In the genomic region with DNA sequence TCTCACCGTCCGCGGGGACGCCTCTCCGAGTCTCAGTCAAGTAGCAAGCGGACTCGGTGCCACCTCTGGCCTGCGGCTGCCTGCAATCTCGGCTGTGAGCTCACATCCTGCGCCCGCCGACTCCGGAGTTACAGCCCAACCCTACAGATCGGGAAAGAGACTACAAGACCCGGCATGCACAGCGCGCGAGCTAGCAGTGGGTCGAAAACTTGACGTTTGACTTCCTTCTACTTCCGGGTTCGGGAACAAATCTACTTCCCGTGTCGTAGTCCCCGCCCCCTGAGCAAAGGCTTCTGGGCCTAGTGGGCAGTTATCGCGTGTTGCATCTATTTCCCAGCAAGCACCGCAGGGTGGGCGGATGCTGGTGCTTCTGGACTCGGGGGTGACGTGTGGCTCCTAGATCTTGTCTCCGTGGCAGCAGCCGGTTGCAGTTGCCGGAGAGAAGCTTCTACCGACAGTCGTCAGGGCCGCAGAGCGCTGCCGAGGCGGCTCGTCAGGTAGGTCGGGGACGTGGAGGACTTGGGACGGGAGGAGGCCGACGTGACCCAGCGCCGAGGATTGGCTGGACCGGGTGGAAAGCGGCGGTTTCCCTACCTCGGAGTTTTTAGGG, we compare ENCODE assay signal across 7 mouse cellular contexts. TPM values are rescaled to one million over a fixed set of nuclear protein-coding genes. Genes with fewer than 3 reads are reported as not detected.
A peak's percentile ranks its signal among the peaks of the same experiment; 100 is the strongest.
DNase-seq lines count a peak whose midpoint lies in the region; ATAC-seq lines count a peak whose summit lies in the region.

A gene (minus strand): TSS at position 253 of the 610 bp plus-strand sequence.
A gene (plus strand): TSS at position 282 of the 610 bp plus-strand sequence.

- intact Hi-C loops in gastrocnemius, postnatal 36 days (cut with DNase I), result loop anchor here (2.0 kb wide), 1 partner anchor 23 kb away; a partner anchor contains a TSS
- intact Hi-C loops in left cerebral cortex, postnatal 25 days (cut with DNase I), result loop anchor here (1.0 kb wide), 2 partner anchors 14 to 24 kb away; a partner anchor contains a TSS

- H3K4me2 ChIP-seq in intestine, embryonic 15.5 days (replicated peaks), result peak within 1 kb of the TSS; percentile 71

- under 1% methylated on average over 52 of the region's 52 CpGs for WGBS in intestine, embryonic 15.5 days
- under 1% methylated on average over 52 of the region's 52 CpGs for WGBS in midbrain, embryonic 10.5 days

- ATAC-seq in intestine, embryonic 15.5 days, result peak; percentile 98

- peak; percentile 99 for DNase-seq in adrenal gland, adult 2 months
- DNase-seq in embryo, embryonic 11.5 days (ENCODE audit: low read depth, low spot score), result peak; percentile 98
- peak; percentile 90 to 97 for DNase-seq in gastrocnemius, postnatal 36 days
- DNase-seq in left cerebral cortex, postnatal 25 days (ENCODE audit: low spot score in 2 of 2), result peak; percentile 97 to 100
- peak; percentile 99 for DNase-seq in midbrain, embryonic 10.5 days (ENCODE audit: low spot score)
- DNase-seq in right cerebral cortex, postnatal 4 days, result peak; percentile 92

- H3K27ac ChIP-seq in intestine, embryonic 15.5 days, result peak within 1 kb of the TSS; percentile 98
- H3K27ac ChIP-seq in midbrain, embryonic 10.5 days (replicated peaks), result peak within 1 kb of the TSS; percentile 89

- H3K4me1 ChIP-seq in intestine, embryonic 15.5 days (replicated peaks), result peaks cover 23% of the 10 kb centered on the region; the same call in 1 of the 2 replicates
- H3K4me1 ChIP-seq in midbrain, embryonic 10.5 days, result peaks cover 26% of the 10 kb centered on the region

- H3K27me3 ChIP-seq in intestine, embryonic 15.5 days (replicated peaks), result no peaks in the 10 kb centered on the region
- H3K27me3 ChIP-seq in midbrain, embryonic 10.5 days (ENCODE audit: low read depth, poor library complexity, severe bottlenecking), result no peaks in the 10 kb centered on the region

- H3K9me3 ChIP-seq in intestine, embryonic 15.5 days, result no peaks in the 10 kb centered on the region
- H3K9me3 ChIP-seq in midbrain, embryonic 10.5 days (replicated peaks), result no peaks in the 10 kb centered on the region

- peak within 1 kb of the TSS; percentile 85 for H3K9ac ChIP-seq in intestine, embryonic 15.5 days

- H3K36me3 ChIP-seq in intestine, embryonic 15.5 days, result peaks cover 8% of the 10 kb centered on the region; the same call in 1 of the 2 replicates
- H3K36me3 ChIP-seq in midbrain, embryonic 10.5 days, result peaks cover 40% of the 10 kb centered on the region

- H3K4me3 ChIP-seq in intestine, embryonic 15.5 days (replicated peaks), result peak within 1 kb of the TSS; percentile 82
- peak within 1 kb of the TSS; percentile 70 for H3K4me3 ChIP-seq in midbrain, embryonic 10.5 days

RNA-seq across cellular contexts. Expression of the first gene that starts in this region (rescaled TPM):
- 10 to 100 TPM; 36.1 to 48.2 TPM for total RNA-seq in adrenal gland, adult 2 months (2021)
- 22.2 and 22.7 TPM in 2 replicates for polyA plus RNA-seq in adrenal gland, adult 2 months (2012; rRNA removed)
- 10 to 100 TPM; 38.0 to 43.5 TPM for total RNA-seq in gastrocnemius, postnatal 36 days (2021)
- 81.2 and 82.2 TPM in 2 replicates for polyA plus RNA-seq in intestine, embryonic 15.5 days (2015; fragmentation: Nextera tagmentation; extraction: Ambion mirVana)
- total RNA-seq in left cerebral cortex, postnatal 25 days (2021), result 10 to 100 TPM; 38.5 to 39.0 TPM
- polyA plus RNA-seq in midbrain, embryonic 10.5 days (2016; fragmentation: Nextera tagmentation; extraction: Ambion mirVana), result 85.1 and 89.6 TPM in 2 replicates

RNA-seq across cellular contexts. Expression of the second gene that starts in this region (rescaled TPM):
- total RNA-seq in adrenal gland, adult 2 months (2021), result 100 to 1,000 TPM in 1 of 2 experiments, 10 to 100 TPM in 1; 81.7 to 109 TPM
- 86.5 and 115 TPM in 2 replicates for polyA plus RNA-seq in adrenal gland, adult 2 months (2012; rRNA removed)
- total RNA-seq in gastrocnemius, postnatal 36 days (2021), result 10 to 100 TPM; 18.1 to 19.9 TPM
- polyA plus RNA-seq in intestine, embryonic 15.5 days (2015; fragmentation: Nextera tagmentation; extraction: Ambion mirVana), result 126 and 137 TPM in 2 replicates
- total RNA-seq in left cerebral cortex, postnatal 25 days (2021), result 10 to 100 TPM; 90.3 to 91.2 TPM
- 83.4 and 84.5 TPM in 2 replicates for polyA plus RNA-seq in midbrain, embryonic 10.5 days (2016; fragmentation: Nextera tagmentation; extraction: Ambion mirVana)

Comparison
In these comparisons a context has a peak if more than half of its experiments do, and no peak if none do; other contexts are left out.
1. Peak in every context shown above with its lines: DNase-seq, ATAC-seq, H3K4me3 ChIP-seq and H3K27ac ChIP-seq.